ENCODE assay signal across 30 mouse cellular contexts in the genomic region with DNA sequence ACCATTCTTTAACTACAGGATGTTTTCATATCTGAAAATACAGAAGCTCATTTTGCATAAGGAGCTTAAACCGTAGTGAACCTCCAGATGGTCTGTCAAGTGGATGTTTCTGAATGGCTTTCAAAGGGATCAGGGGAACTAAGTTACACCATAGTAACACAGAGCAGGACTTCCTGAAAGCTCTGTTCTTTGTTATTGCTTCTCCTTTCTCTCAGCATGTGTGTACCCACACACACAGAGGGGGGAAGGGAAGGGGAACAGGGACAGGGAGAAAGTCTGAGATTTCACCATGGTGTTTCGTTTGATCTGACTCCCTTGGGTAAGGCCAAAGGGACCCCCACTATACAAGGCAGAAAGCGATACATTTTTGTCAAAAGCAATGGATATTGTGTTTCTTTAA. TPM values are rescaled to one million over a fixed set of nuclear protein-coding genes. Genes with fewer than 3 reads are reported as not detected.
DNase-seq lines count a peak whose midpoint lies in the region; ATAC-seq and TF ChIP-seq lines count a peak whose summit lies in the region.
"Had no signal": no experiment of that assay in that cellular context is flagged by ENCODE, and none has a peak within 500 bp of the region (broad histone marks: within the 10 kb centered on the region; RNA-seq: fewer than 3 reads in every experiment).

No protein-coding gene starts in this region.

- no peak overlapping the region for H3K4me2 ChIP-seq in liver, embryonic 11.5 days
- H3K4me2 ChIP-seq in midbrain, embryonic 14.5 days (ENCODE audit: low read length): no peak overlapping the region
- H3K4me2 ChIP-seq in midbrain, postnatal 0 days (ENCODE audit: low read depth, low read length, poor library complexity, severe bottlenecking): no peak overlapping the region
- no peak overlapping the region for H3K4me2 ChIP-seq in forebrain, embryonic 14.5 days (ENCODE audit: low read length)
- H3K4me2 ChIP-seq: heart, embryonic 15.5 days; hindbrain, embryonic 12.5 days; lung, embryonic 15.5 days; midbrain, embryonic 11.5 days had no signal

- no peak overlapping the region for H3K9ac ChIP-seq in liver, adult 2 months (ENCODE audit: low read depth, low read length)
- H3K9ac ChIP-seq in liver, embryonic 11.5 days (ENCODE audit: low read depth, low read length): no peak overlapping the region
- no peak overlapping the region for H3K9ac ChIP-seq in midbrain, embryonic 14.5 days (replicated peaks; ENCODE audit: low read length)
- H3K9ac ChIP-seq in midbrain, postnatal 0 days (replicated peaks; ENCODE audit: low read length, poor library complexity, severe bottlenecking): no peak overlapping the region
- no peak overlapping the region for H3K9ac ChIP-seq in forebrain, embryonic 14.5 days (ENCODE audit: low read length)
- H3K9ac ChIP-seq: heart, embryonic 15.5 days; hindbrain, embryonic 12.5 days; lung, embryonic 15.5 days had no signal

- H3K36me3 ChIP-seq in liver, adult 2 months (ENCODE audit: control insufficient read depth, insufficient read depth, low read length): no peaks in the 10 kb centered on the region
- no peaks in the 10 kb centered on the region; the same call in 1 of the 2 replicates for H3K36me3 ChIP-seq in liver, embryonic 11.5 days (ENCODE audit: control insufficient read depth, insufficient read depth, low read length)
- 0 out of 2 replicates have a peak, but pooled peaks cover 13% of the 10 kb centered on the region for H3K36me3 ChIP-seq in midbrain, embryonic 14.5 days (ENCODE audit: control insufficient read depth, insufficient read depth, low read length)
- H3K36me3 ChIP-seq in midbrain, postnatal 0 days (ENCODE audit: insufficient read depth, low read length): no peaks in the 10 kb centered on the region
- no peaks in the 10 kb centered on the region for H3K36me3 ChIP-seq in forebrain, embryonic 14.5 days (ENCODE audit: control insufficient read depth, insufficient read depth, low read length)

- no peak overlapping the region for H3K4me3 ChIP-seq in liver, adult 2 months (ENCODE audit: insufficient read depth, low read depth, low read length)
- H3K4me3 ChIP-seq in liver, embryonic 11.5 days (ENCODE audit: low read depth, low read length): no peak overlapping the region
- no peak overlapping the region for H3K4me3 ChIP-seq in midbrain, embryonic 14.5 days (replicated peaks; ENCODE audit: low read depth, low read length)
- H3K4me3 ChIP-seq in midbrain, postnatal 0 days (ENCODE audit: low read depth, low read length): no peak overlapping the region
- H3K4me3 ChIP-seq in forebrain, embryonic 14.5 days (ENCODE audit: low read depth, low read length): no peak overlapping the region
- H3K4me3 ChIP-seq: forebrain, embryonic 10.5 days; heart, adult 2 months; heart, embryonic 15.5 days; hindbrain, embryonic 12.5 days; lung, embryonic 15.5 days; myocyte had no signal

- DNase-seq in liver, adult 2 months (ENCODE audit: extremely low read depth, low read depth, low spot score): peak; percentile 17
- no peak for DNase-seq in liver, embryonic 11.5 days (ENCODE audit: low spot score)
- DNase-seq in midbrain, embryonic 14.5 days: peak; percentile 2
- DNase-seq in midbrain, postnatal 0 days (ENCODE audit: low spot score): no peak
- DNase-seq in thymus, postnatal 25 days: no peak
- no peak for DNase-seq in adrenal gland, adult 8-10 months
- DNase-seq in forebrain, embryonic 14.5 days (ENCODE audit: low spot score): no peak
- DNase-seq: adrenal gland, postnatal 14 days; cerebellum, adult 2 months; cerebellum, postnatal 36 days; gastrocnemius, postnatal 14 days; heart, adult 2 months; kidney, adult 9 months; kidney, postnatal 36 days; thymus, postnatal 14 days had no signal

- H3K27ac ChIP-seq in liver, adult 2 months (replicated peaks; ENCODE audit: insufficient read depth, low read depth, low read length): no peak overlapping the region
- no peak overlapping the region for H3K27ac ChIP-seq in liver, embryonic 11.5 days (ENCODE audit: low read depth, low read length)
- H3K27ac ChIP-seq in midbrain, embryonic 14.5 days (replicated peaks; ENCODE audit: low read depth, low read length): no peak overlapping the region
- no peak overlapping the region for H3K27ac ChIP-seq in midbrain, postnatal 0 days (ENCODE audit: low read depth, low read length)
- no peak overlapping the region for H3K27ac ChIP-seq in forebrain, embryonic 14.5 days (ENCODE audit: low read depth, low read length)
- H3K27ac ChIP-seq: forebrain, embryonic 10.5 days; heart, adult 2 months; heart, embryonic 15.5 days; hindbrain, embryonic 12.5 days; lung, embryonic 15.5 days had no signal

- no peak for ATAC-seq in liver, embryonic 11.5 days (replicated peaks; ENCODE audit: low FRiP score)
- ATAC-seq in midbrain, embryonic 14.5 days (ENCODE audit: low FRiP score, low TSS enrichment): no peak
- ATAC-seq in midbrain, postnatal 0 days (ENCODE audit: low FRiP score): no peak
- ATAC-seq in granulocyte monocyte progenitor cell, adult 5-6 weeks (replicated peaks; ENCODE audit: poor library complexity, severe bottlenecking): peak; percentile 100
- no peak for ATAC-seq in forebrain, embryonic 14.5 days
- ATAC-seq: activated CD4-positive, CD25-positive, alpha-beta regulatory T cell, adult 4 months; Patski had no signal

- 89% methylated on average over 3 of the region's 3 CpGs for WGBS in liver, adult 2 months
- WGBS in liver, embryonic 11.5 days: 72% methylated on average over 3 of the region's 3 CpGs
- 53% methylated on average over 3 of the region's 3 CpGs for WGBS in midbrain, embryonic 14.5 days
- 57% methylated on average over 3 of the region's 3 CpGs for WGBS in midbrain, postnatal 0 days
- WGBS in forebrain, embryonic 14.5 days: 77% methylated on average over 3 of the region's 3 CpGs

- no peak for TF ChIP-seq CTCF in liver, adult 2 months (IDR thresholded peaks at IDR 0.05; ENCODE audit: low read depth, low read length)
- no peak for TF ChIP-seq CTCF in midbrain, postnatal 0 days (IDR thresholded peaks at IDR 0.05)

- no peaks in the 10 kb centered on the region for H3K79me2 ChIP-seq in liver, adult 2 months (ENCODE audit: control insufficient read depth, insufficient read depth, low read length)

- H3K4me1 ChIP-seq in liver, adult 2 months (ENCODE audit: control insufficient read depth, insufficient read depth, low read length): no peaks in the 10 kb centered on the region
- no peaks in the 10 kb centered on the region for H3K4me1 ChIP-seq in liver, embryonic 11.5 days (replicated peaks; ENCODE audit: control insufficient read depth, insufficient read depth, low read length)
- no peaks in the 10 kb centered on the region for H3K4me1 ChIP-seq in midbrain, embryonic 14.5 days (ENCODE audit: control insufficient read depth, insufficient read depth, low read length)
- H3K4me1 ChIP-seq in midbrain, postnatal 0 days (ENCODE audit: insufficient read depth, low read length): no peaks in the 10 kb centered on the region
- H3K4me1 ChIP-seq in forebrain, embryonic 14.5 days (ENCODE audit: control insufficient read depth, insufficient read depth, low read length): no peaks in the 10 kb centered on the region
- H3K4me1 ChIP-seq: forebrain, embryonic 10.5 days; heart, embryonic 15.5 days; hindbrain, embryonic 12.5 days; lung, embryonic 15.5 days had no signal

- TF ChIP-seq POLR2A in liver, adult 2 months (IDR thresholded peaks at IDR 0.05; ENCODE audit: extremely low read depth, insufficient read depth, low read length): no peak

- no peaks in the 10 kb centered on the region for H3K27me3 ChIP-seq in liver, adult 2 months (ENCODE audit: control insufficient read depth, insufficient read depth, low read length)
- H3K27me3 ChIP-seq in liver, embryonic 11.5 days (replicated peaks; ENCODE audit: control insufficient read depth, insufficient read depth, low read length): no peaks in the 10 kb centered on the region
- H3K27me3 ChIP-seq in midbrain, embryonic 14.5 days (ENCODE audit: control insufficient read depth, insufficient read depth, low read length): no peaks in the 10 kb centered on the region
- H3K27me3 ChIP-seq in midbrain, postnatal 0 days (ENCODE audit: insufficient read depth, low read length): no peaks in the 10 kb centered on the region
- H3K27me3 ChIP-seq in forebrain, embryonic 14.5 days (replicated peaks; ENCODE audit: control insufficient read depth, insufficient read depth, low read length): no peaks in the 10 kb centered on the region
- H3K27me3 ChIP-seq: heart, embryonic 15.5 days; hindbrain, embryonic 12.5 days; lung, embryonic 15.5 days had no signal

- no peaks in the 10 kb centered on the region for H3K9me3 ChIP-seq in liver, embryonic 11.5 days (ENCODE audit: control insufficient read depth, low read length)
- no peaks in the 10 kb centered on the region for H3K9me3 ChIP-seq in midbrain, embryonic 14.5 days (ENCODE audit: control insufficient read depth, low read length)
- H3K9me3 ChIP-seq in midbrain, postnatal 0 days (ENCODE audit: low read length): no peaks in the 10 kb centered on the region
- no peaks in the 10 kb centered on the region for H3K9me3 ChIP-seq in forebrain, embryonic 14.5 days (replicated peaks; ENCODE audit: control insufficient read depth, low read length)
- H3K9me3 ChIP-seq: forebrain, embryonic 10.5 days; heart, embryonic 15.5 days; hindbrain, embryonic 12.5 days; lung, embryonic 15.5 days had no signal

RNA-seq across cellular contexts. Expression of gene Ints6l, which starts 27.2 kb away (rescaled TPM):
- 2.9 and 3.1 TPM in 2 replicates for total RNA-seq in liver, adult 2 months (2014; rRNA removed)
- 0.81 and 1.2 TPM in 2 replicates for polyA plus RNA-seq in liver, adult 2 months (2012; rRNA removed)
- polyA plus RNA-seq in liver, embryonic 11.5 days (2014; fragmentation: Nextera tagmentation; extraction: Ambion mirVana): 41.8 and 44.8 TPM in 2 replicates
- polyA plus RNA-seq in midbrain, embryonic 14.5 days (2014; fragmentation: Nextera tagmentation; extraction: Ambion mirVana): 21.0 and 22.0 TPM in 2 replicates
- total RNA-seq in midbrain, postnatal 0 days (2014; rRNA removed): 20.7 and 32.2 TPM in 2 replicates
- polyA plus RNA-seq in midbrain, postnatal 0 days (2015; fragmentation: Nextera tagmentation; extraction: Ambion mirVana): 12.1 and 14.0 TPM in 2 replicates
- total RNA-seq in granulocyte monocyte progenitor cell, adult 5-6 weeks (2014; fragmentation: Nextera tagmentation): 39.9 and 96.1 TPM in 2 replicates
- 48.0 and 62.4 TPM in 2 replicates for total RNA-seq in granulocyte monocyte progenitor cell, adult 5-6 weeks (2017)
- total RNA-seq in adrenal gland, adult 8-10 months (2022): 10 to 100 TPM; 26.2 to 54.0 (median 38.0) TPM
- 16.3 and 17.1 TPM in 2 replicates for polyA plus RNA-seq in forebrain, embryonic 14.5 days (2014; fragmentation: Nextera tagmentation; extraction: Ambion mirVana)

RNA-seq across cellular contexts. Expression of gene Gm2174, which starts 34.1 kb away (rescaled TPM):
- not detected in 2 replicates for total RNA-seq in liver, adult 2 months (2014; rRNA removed)
- not detected in 2 replicates for polyA plus RNA-seq in liver, adult 2 months (2012; rRNA removed)
- 2.1 and 2.2 TPM in 2 replicates for polyA plus RNA-seq in liver, embryonic 11.5 days (2014; fragmentation: Nextera tagmentation; extraction: Ambion mirVana)
- polyA plus RNA-seq in midbrain, embryonic 14.5 days (2014; fragmentation: Nextera tagmentation; extraction: Ambion mirVana): 1.5 and 1.9 TPM in 2 replicates
- total RNA-seq in midbrain, postnatal 0 days (2014; rRNA removed): not detected in 2 replicates
- not detected in 2 replicates for polyA plus RNA-seq in midbrain, postnatal 0 days (2015; fragmentation: Nextera tagmentation; extraction: Ambion mirVana)
- 1.9 TPM in 1 of 2 replicates, not detected in the other for total RNA-seq in granulocyte monocyte progenitor cell, adult 5-6 weeks (2014; fragmentation: Nextera tagmentation)
- 30.0 and 112 TPM in 2 replicates for total RNA-seq in granulocyte monocyte progenitor cell, adult 5-6 weeks (2017)
- 1 to 10 TPM in 1 of 4 experiments, not detected in 3; 1.1 TPM for total RNA-seq in adrenal gland, adult 8-10 months (2022)
- 2.3 and 3.1 TPM in 2 replicates for polyA plus RNA-seq in forebrain, embryonic 14.5 days (2014; fragmentation: Nextera tagmentation; extraction: Ambion mirVana)
- total RNA-seq: adrenal gland, postnatal 14 days; layer of hippocampus, postnatal 10 days; left cerebral cortex, postnatal 14 days had no signal
- polyA plus RNA-seq: cerebellum, adult 2 months; hindbrain, embryonic 12.5 days; neural tube, embryonic 14.5 days; Patski; testis, adult 2 months had no signal

RNA-seq across cellular contexts. Expression of gene Gm10477, which starts 42.6 kb away (rescaled TPM):
- total RNA-seq in liver, adult 2 months (2014; rRNA removed): not detected in 2 replicates
- not detected in 2 replicates for polyA plus RNA-seq in liver, adult 2 months (2012; rRNA removed)
- polyA plus RNA-seq in liver, embryonic 11.5 days (2014; fragmentation: Nextera tagmentation; extraction: Ambion mirVana): not detected in 2 replicates
- polyA plus RNA-seq in midbrain, embryonic 14.5 days (2014; fragmentation: Nextera tagmentation; extraction: Ambion mirVana): not detected in 2 replicates
- not detected in 2 replicates for total RNA-seq in midbrain, postnatal 0 days (2014; rRNA removed)
- not detected in 2 replicates for polyA plus RNA-seq in midbrain, postnatal 0 days (2015; fragmentation: Nextera tagmentation; extraction: Ambion mirVana)
- total RNA-seq in granulocyte monocyte progenitor cell, adult 5-6 weeks (2014; fragmentation: Nextera tagmentation): not detected in 2 replicates
- total RNA-seq in granulocyte monocyte progenitor cell, adult 5-6 weeks (2017): not detected in 2 replicates
- total RNA-seq in adrenal gland, adult 8-10 months (2022): not detected
- not detected in 2 replicates for polyA plus RNA-seq in forebrain, embryonic 14.5 days (2014; fragmentation: Nextera tagmentation; extraction: Ambion mirVana)
- total RNA-seq: adrenal gland, postnatal 14 days; gastrocnemius, postnatal 14 days; heart, adult 2 months; layer of hippocampus, postnatal 10 days; left cerebral cortex, postnatal 14 days had no signal
- polyA plus RNA-seq: activated CD4-positive, CD25-positive, alpha-beta regulatory T cell, adult 4 months; cerebellum, adult 2 months; forebrain, embryonic 10.5 days; heart, adult 2 months; heart, embryonic 15.5 days; hindbrain, embryonic 12.5 days; intestine, embryonic 14.5 days; limb, embryonic 14.5 days; lung, embryonic 15.5 days; midbrain, embryonic 11.5 days; myocyte; neural tube, embryonic 14.5 days; Patski; testis, adult 2 months had no signal

Comparison
In these comparisons a context has a peak if more than half of its experiments do, and no peak if none do; other contexts are left out.
1. DNase-seq: peak in liver, adult 2 months (single experiment) and midbrain, embryonic 14.5 days (single experiment); none in liver, embryonic 11.5 days (single experiment), midbrain, postnatal 0 days (single experiment), thymus, postnatal 25 days (single experiment), adrenal gland, adult 8-10 months (single experiment) and forebrain, embryonic 14.5 days (single experiment).